Mouse (Mus musculus) ES-E14 (cell line): ENCODE measurements around the gene Zbtb2. TPM values are rescaled to one million over a fixed set of nuclear protein-coding genes. Genes with fewer than 3 reads are reported as not detected.

Source experiments
- DNase-seq: peaks from one replicate; pipeline ENCODE4 v3.0.0-alpha.2; 2013; ENCODE audit warnings: low read depth, low spot score
- H3K27ac ChIP-seq: 2 replicates; pipeline ENCODE4 v1.5.1; 2012; ENCODE audit warnings: low read depth, mild to moderate bottlenecking, low read length, moderate library complexity, mixed read lengths; ENCODE audit not compliant: poor library complexity, insufficient read depth, severe bottlenecking
- H3K36me3 ChIP-seq: 2 replicates; pipeline ENCODE4 v1.6.1; 2012; ENCODE audit warnings: mild to moderate bottlenecking, low read length, moderate library complexity, mixed read lengths; ENCODE audit not compliant: control insufficient read depth, poor library complexity, insufficient read depth, severe bottlenecking
- H3K4me1 ChIP-seq, 2 experiments: fragments of 150-350 bp in 1 of 2; sonication (generic) in 1 of 2; 2 replicates each; pipeline ENCODE4 v1.6.1; 2012; ENCODE audit warnings: low read length in 2 of 2, mild to moderate bottlenecking in 1 of 2, mixed read lengths in 1 of 2; ENCODE audit not compliant: control insufficient read depth in 2 of 2, insufficient read depth in 2 of 2, poor library complexity in 1 of 2
- H3K4me3 ChIP-seq, 2 experiments: fragments of 150-350 bp in 1 of 2; sonication (generic) in 1 of 2; 2 replicates each; pipeline ENCODE4 v1.5.1; 2012; ENCODE audit warnings: low read length in 2 of 2, low read depth in 1 of 2, mild to moderate bottlenecking in 1 of 2, mixed read lengths in 1 of 2; ENCODE audit not compliant: insufficient read depth in 1 of 2, poor library complexity in 1 of 2, severe bottlenecking in 1 of 2
- H3K9ac ChIP-seq: 2 replicates; pipeline ENCODE4 v1.6.1; 2012; ENCODE audit warnings: low read depth, mild to moderate bottlenecking, low read length, mixed read lengths; ENCODE audit not compliant: poor library complexity, insufficient read depth, severe bottlenecking
- H3K9me3 ChIP-seq: fragments of 150-350 bp; sonication (generic); 2 replicates; pipeline ENCODE4 v1.6.1; 2012; ENCODE audit warnings: low read depth, mild to moderate bottlenecking, low read length; ENCODE audit not compliant: control insufficient read depth, insufficient read depth
- CHD2 ChIP-seq: IDR thresholded peaks from 2 replicates; pipeline ENCODE4 v1.6.1; 2014; ENCODE audit warnings: mild to moderate bottlenecking, low read depth, low read length, inconsistent platforms
- HCFC1 ChIP-seq: IDR thresholded peaks from 2 replicates; pipeline ENCODE4 v1.6.1; 2012; ENCODE audit warnings: low read length, inconsistent platforms, borderline replicate concordance; ENCODE audit not compliant: insufficient read depth
- MAFK ChIP-seq: IDR thresholded peaks from 2 replicates; pipeline ENCODE4 v1.6.1; 2014; ENCODE audit warnings: mild to moderate bottlenecking, low read depth, low read length, inconsistent platforms; ENCODE audit not compliant: insufficient read depth
- ZC3H11A ChIP-seq: IDR thresholded peaks from 2 replicates; pipeline ENCODE4 v1.6.1; 2012; ENCODE audit warnings: low read depth, mild to moderate bottlenecking, inconsistent platforms, low read length, borderline replicate concordance
- ZNF384 ChIP-seq: IDR thresholded peaks from 2 replicates; pipeline ENCODE4 v1.6.1; 2012; ENCODE audit warnings: low read depth, low read length, inconsistent platforms
- in situ Hi-C, 2 experiments: fragments of 600-800 bp; cut with MboI; formaldehyde crosslinking; loops; one replicate each; pipeline ENCODE4 v1.15.1; 2025; ENCODE audit warnings: low sequenced_read_pairs in 2 of 2, inconsistent platforms in 1 of 2; ENCODE audit not compliant: unreplicated experiment in 2 of 2
- total RNA-seq: library from RNA; depleted of rRNA; stranded (reverse); fragments of 300-350 nt; gene quantifications from 2 replicates; pipeline ENCODE4 v1.2.3, GENCODE M21; 2012

Zbtb2 gene
- total RNA-seq, 1 experiment = 14.7 TPM

DNA sequence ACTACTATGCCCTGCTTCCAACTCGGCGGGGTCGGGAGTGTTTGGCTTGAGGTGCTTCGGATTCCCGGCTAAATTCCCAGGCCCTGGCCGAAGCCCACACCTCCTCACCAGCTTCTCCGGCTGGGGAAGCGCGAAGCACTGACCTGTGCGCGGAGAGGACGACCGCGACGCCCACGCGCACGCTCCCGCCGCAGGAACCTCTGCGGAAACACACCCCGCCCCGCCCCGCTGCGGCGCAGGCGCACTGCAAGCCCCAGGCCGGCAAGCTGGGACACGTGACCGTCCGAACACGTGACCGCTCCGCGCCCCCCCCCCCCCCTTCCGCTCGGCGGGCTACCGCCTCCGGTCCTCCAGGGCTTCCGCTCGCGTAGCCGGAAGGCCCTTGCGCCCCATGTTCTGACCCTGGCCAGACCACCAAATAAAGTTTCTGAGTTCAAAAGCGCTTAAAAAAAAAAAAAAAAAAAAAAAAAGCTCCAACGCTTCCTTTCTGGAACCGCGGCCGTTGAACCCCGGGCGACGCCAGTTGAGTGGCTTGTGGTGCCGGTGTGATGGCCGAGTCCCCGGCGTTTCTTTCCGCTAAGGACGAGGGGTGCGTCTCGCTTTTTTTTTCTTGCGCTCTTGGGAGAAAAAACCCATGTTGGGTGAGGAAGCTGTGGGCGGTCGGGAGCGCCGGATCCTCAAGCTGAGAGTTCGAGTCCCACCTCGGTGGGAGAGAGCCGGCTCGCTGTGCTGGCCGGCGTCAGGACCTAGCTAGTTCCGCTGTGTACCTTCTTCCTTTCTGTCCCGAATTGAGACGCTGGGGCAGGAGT lies 44.4 kb upstream of the Zbtb2 start, which contains the start of the genes Rmnd1 and Armt1:
Gene Rmnd1, minus strand, starts transcription at position 266 of the 809 bp plus-strand sequence.
Gene Armt1, plus strand, starts transcription at position 345 of the 809 bp plus-strand sequence.
- TF ChIP-seq ZNF384 (peak; percentile 100), HCFC1 (peak; percentile 86), MAFK (peak; percentile 85), ZC3H11A (no peak)
- H3K9me3 ChIP-seq = no peaks in the 10 kb centered on the region
- in situ Hi-C loops = no loop called here
- H3K36me3 ChIP-seq = peaks cover 5% of the 10 kb centered on the region
- peaks cover 13 to 16% of the 10 kb centered on the region in 2 experiments for H3K4me1 ChIP-seq
- H3K4me3 ChIP-seq = peak within 1 kb of the TSS; percentile 78 to 93
- peak within 1 kb of the TSS; percentile 91 for H3K9ac ChIP-seq
- H3K27ac ChIP-seq = peak within 1 kb of the TSS; percentile 82
- DNase-seq = peak; percentile 85

DNA sequence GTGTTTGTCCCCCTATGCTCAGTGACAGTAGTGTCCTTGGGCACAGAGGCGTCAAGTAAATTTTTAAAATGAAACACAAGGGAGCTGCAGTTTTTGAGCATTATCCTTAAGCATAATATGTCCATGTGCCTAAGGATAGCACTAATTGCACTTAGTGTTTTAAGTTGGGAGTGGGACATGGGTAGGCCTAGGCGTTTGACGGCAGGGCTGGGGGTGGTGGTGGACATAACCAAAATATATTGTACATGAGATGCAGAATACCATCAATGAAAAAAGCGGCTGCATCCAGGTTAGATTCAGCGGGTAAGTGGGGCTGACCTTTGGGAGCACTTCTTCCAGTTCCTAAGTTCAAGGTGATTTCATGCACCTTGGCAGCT lies 43.8 kb upstream of the Zbtb2 start:
- Histone ChIP-seq H3K4me1 (peaks cover 13 to 16% of the 10 kb centered on the region in 2 experiments), H3K9ac (peak overlapping the region; percentile 91), H3K36me3 (peaks cover 6% of the 10 kb centered on the region), H3K9me3 (no peaks in the 10 kb centered on the region), H3K4me3 (peak overlapping the region; percentile 72 to 93), H3K27ac (peak overlapping the region; percentile 69)
- in situ Hi-C loops = no loop called here
- TF ChIP-seq ZNF384 (no peak), HCFC1 (no peak), CHD2 (no peak)
- no peak for DNase-seq

DNA sequence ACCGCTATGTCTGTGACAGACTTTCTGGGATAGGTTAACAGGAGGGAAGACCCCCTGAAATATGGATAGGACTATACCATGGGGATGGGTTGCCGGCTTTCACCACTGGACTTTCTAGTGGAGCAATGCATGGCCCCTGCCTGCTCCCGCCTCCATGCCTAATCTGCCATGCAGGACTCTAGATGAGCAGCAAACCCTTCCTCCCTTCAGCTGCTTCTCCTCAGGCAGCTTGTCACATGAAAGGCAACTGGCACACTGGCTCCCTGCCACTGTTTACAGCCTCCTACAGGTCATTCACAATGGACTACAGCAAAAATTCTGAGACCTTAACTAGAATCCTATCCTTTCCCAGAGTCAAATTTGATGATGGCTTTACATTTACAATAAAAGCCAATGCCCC lies 42.9 kb upstream of the Zbtb2 start:
- Histone ChIP-seq H3K9ac (peak overlapping the region; percentile 60; the same call in 1 of the 2 replicates), H3K4me3 (peak overlapping the region in 1 of 2 experiments; percentile 9; a peak in 1 of 4 replicates)

DNA sequence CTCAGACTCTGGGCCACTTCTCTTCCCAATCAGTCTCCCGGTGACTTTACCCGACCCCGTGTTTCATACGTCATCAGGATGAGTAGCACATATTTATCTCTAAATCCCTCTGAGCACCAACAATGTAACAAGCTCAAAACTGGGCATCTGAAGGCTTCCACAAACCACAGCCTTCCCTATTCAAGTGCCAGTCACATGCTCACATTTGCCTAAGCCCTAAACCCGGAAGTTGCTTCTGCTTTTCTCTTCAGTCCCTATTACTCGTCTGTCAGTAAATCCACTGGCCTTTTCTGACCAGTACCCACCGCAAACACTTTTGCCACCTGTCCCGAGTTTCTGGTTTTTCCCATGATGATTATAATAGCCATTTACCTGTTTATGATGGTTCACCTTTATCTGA lies 42.5 kb upstream of the Zbtb2 start:
- Histone ChIP-seq H3K4me3 (peak overlapping the region in 1 of 2 experiments; percentile 9; a peak in 1 of 4 replicates), H3K9ac (peak overlapping the region; percentile 60; the same call in 1 of the 2 replicates), H3K36me3 (peaks cover 13% of the 10 kb centered on the region), H3K4me1 (peaks cover 9 to 16% of the 10 kb centered on the region in 2 experiments), H3K9me3 (no peaks in the 10 kb centered on the region), H3K27ac (no peak overlapping the region)
- no peak for DNase-seq
- TF ChIP-seq CHD2 (no peak), MAFK (no peak)
- in situ Hi-C loops = no loop called here

More for the DNA sequence above, 42.9 kb upstream of the Zbtb2 start:
- in situ Hi-C loops = no loop called here
- Histone ChIP-seq H3K4me1 (peaks cover 9 to 16% of the 10 kb centered on the region in 2 experiments), H3K9me3 (no peaks in the 10 kb centered on the region), H3K36me3 (peaks cover 10% of the 10 kb centered on the region), H3K27ac (no peak overlapping the region)
- DNase-seq = no peak
- no peak for TF ChIP-seq CHD2
- no peak for TF ChIP-seq MAFK
- no peak for TF ChIP-seq ZNF384
- TF ChIP-seq HCFC1 = no peak
- no peak for TF ChIP-seq ZC3H11A

DNA sequence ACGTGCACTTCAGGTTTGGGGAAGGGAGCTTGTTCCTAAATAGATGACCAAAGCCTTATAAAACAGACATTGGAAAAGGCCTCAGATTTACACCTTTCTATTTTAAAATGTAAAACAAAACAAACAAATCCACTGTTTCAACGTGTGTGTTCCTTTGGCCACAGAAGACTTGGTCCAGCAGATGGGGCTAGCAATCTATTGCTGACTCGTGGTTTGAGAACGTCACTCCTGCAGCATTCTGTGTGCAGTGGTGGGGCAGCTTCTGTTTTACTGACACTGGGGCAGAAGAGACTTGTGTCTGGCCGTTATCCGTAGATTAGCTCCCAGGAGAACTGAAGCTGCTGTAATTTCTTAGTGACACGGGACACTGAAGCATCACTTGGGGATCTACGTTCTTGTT lies 37.3 kb upstream of the Zbtb2 start:
- peaks cover 24% of the 10 kb centered on the region for H3K36me3 ChIP-seq
- no peak overlapping the region for H3K27ac ChIP-seq
- in situ Hi-C loops = no loop called here
- peaks cover 0 to 3% of the 10 kb centered on the region in 2 experiments; a peak in 1 of 4 replicates for H3K4me1 ChIP-seq
- no peak for DNase-seq
- TF ChIP-seq ZC3H11A = no peak
- no peak for TF ChIP-seq MAFK
- no peak for TF ChIP-seq CHD2
- TF ChIP-seq ZNF384 = no peak
- no peak for TF ChIP-seq HCFC1
- no peak overlapping the region for H3K9ac ChIP-seq
- no peaks in the 10 kb centered on the region for H3K9me3 ChIP-seq
- no peak overlapping the region for H3K4me3 ChIP-seq
